Mouse (Mus musculus) forelimb bud, embryonic 11.5 days (tissue): ENCODE data around the gene Adgre4.
A peak's percentile ranks its signal among the peaks of the same experiment; 100 is the strongest.
"Not testable (repeated sequence)": the region's sequence is repeated elsewhere in the genome, so short reads cannot be mapped to it uniquely, and the experiment has no call there.

ENCODE experiments used
- DNase-seq: peaks from one replicate; pipeline ENCODE4 v3.0.0-alpha.2; 2012; ENCODE audit warnings: low read depth, low spot score

Gene Adgre4

GRCm38 (mm10) chr17:55749786-55750185, at the start of gene Adgre4:
Gene Adgre4 (plus strand): TSS chr17:55749984.
- DNase-seq, result no peak

DNA sequence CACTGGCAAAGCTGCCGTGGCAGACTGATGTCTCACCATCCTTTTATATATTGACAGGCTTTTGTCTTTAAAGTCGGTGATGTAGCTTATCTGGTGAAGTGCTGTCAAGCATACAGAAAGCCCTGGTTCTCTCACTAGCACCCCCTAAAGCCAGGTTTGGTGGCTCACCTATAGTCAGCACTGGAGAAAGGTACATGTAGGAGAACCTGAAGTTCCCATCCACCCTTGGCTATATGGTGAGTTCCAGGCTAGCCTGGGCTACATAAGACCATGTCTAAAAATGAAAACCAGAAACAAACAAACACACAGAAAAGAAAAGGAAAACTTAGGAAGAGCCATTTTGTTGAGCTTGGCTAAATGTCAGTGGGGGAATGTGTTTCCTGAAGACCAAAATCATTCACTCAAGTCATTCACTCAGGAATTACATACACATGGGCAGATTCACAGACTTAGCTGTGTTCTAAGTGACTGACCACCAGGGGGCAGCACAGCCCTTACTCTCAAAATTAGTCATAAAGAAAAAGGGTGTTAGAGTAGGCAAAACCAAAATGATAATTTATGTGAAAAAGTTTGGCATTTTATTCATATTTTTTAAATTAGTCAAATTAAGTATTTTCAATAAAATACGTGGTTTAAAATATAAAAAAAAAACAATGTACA, 47.5 kb upstream of the Adgre4 start:
- DNase-seq, result peak; percentile 81

GRCm38 (mm10) chr17:55702865-55703264, 46.9 kb upstream of the Adgre4 start:
- no peak for DNase-seq

DNA sequence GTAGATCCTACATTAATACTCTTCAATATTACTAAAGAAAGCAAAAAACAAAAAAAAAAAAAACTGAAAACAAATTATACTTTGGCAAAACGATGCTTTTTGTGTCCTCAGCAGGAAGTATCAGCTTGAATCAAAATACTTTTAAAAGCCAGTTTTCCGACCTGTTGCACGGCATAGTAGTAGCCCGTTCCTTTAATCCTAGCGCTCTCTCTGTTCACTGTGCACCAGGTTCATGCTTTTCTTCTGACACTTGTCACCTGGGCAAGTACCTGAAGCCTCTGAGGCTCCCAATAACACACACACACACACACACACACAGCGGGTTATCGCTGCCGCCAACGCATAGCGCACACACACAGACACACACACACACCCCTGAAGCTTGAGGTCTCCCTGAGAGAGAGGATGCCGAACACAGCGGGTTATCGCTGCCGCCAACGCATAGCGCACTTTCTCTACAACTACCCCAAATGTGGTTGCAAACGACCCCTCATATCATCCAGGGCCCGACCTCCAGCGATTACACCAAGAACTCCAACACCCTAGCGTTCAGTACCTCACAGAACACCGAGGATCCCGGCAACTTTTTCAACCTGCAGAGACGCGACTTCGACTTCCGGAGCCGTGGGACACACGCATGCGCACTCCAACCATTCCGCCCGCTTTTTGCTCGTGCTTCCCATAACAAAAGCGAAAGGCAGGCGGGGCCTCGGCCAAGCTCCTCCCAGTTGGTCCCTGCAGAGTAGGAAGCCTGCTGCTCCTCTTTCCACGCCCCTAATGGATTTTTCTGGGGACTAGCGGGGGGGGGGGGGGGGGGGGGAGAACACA, 37.6 kb upstream of the Adgre4 start, which contains the start of gene Pot1b:
Pot1b (minus strand) TSS at position 645 of the 828 bp plus-strand sequence.
- DNase-seq, result peak; percentile 99

DNA sequence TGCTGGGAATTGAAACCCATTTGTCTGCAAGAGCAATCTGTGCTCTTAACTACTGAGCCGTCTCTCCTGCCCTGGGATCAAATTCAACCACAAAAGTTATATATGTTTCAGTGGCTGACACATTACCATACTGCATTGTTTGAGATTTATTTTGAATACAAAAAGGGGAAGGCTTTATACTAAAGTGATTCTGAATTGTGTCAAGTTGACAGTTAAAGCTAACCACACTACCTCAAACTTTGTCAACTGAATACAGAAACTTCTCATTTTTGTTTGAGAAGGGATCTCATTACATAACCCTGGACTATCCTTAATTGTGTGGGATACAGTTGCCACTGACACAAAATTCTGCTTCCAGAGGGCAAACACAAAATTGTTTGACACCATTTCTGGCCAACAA, 28.5 kb upstream of the Adgre4 start:
- no peak for DNase-seq

- no peak for DNase-seq
Measured at GRCm38 (mm10) chr17:55722250-55722649, 27.5 kb upstream of the Adgre4 start.

DNA sequence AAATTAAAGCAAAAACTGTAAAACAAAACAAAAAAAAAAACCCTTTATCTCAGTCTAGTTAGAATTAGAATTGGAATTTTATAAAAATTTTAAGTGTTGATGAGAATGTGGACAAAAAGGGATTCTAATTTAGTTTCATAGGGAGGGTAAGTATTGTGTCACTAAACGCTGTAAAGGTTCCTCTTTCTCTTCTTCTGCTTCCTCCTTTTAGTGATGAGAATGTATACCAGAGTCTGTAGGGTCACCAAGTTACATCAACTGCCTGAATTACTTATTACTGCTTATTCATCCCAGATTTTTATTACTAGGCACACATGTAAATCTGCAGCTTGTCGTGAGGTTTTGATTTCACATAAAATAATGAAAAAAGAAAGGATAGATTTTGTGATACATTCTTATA, 23.6 kb upstream of the Adgre4 start:
- no peak for DNase-seq

GRCm38 (mm10) chr17:55736675-55737074, 13.1 kb upstream of the Adgre4 start:
- no peak for DNase-seq

- no peak for DNase-seq
Measured at GRCm38 (mm10) chr17:55751170-55751569, 1.4 kb downstream of the Adgre4 start.

GRCm38 (mm10) chr17:55813642-55814041, 63.9 kb downstream of the Adgre4 start:
- DNase-seq, result peak; percentile 1

DNA sequence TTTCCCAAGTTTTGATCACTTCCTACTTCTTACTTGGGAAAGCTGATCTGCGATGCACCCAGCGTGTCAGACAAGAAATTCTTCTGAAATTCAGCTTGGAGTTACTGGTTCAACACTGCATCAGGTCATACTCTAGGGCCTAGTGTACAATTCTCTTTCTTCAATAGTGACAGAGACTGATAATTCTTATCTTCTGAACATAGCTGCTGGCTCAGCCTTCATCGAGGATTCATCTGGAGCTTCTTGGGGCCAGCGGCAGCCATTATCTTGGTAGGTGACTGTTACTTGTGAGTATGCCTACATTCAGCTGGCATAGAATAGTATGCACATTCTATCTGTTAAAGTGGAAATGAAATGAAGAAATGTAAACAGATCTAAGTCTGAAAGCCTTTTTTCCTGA, 67.1 kb downstream of the Adgre4 start:
- DNase-seq, result no peak

DNA sequence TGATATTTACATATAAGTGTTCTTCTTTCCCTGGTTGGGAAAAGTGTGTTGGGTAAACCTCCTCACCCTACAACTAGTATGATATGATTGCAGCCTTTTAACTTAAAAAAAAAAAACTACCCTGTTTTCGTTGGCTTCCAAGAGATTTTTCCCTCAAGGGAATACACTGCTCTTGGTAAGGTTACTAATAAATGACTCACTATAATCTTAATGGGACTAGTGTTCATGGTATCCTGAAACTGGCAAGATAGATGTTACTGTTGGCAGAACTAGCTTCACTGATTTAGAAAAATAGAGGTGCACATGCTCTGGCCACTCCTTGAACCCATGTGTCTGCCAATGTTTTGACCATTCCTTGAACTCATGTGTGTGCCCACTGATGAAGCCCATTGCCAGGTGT, 71.8 kb downstream of the Adgre4 start:
- no peak for DNase-seq

- DNase-seq, result no peak
Measured at GRCm38 (mm10) chr17:55843067-55843466, 93.3 kb downstream of the Adgre4 start.

DNA sequence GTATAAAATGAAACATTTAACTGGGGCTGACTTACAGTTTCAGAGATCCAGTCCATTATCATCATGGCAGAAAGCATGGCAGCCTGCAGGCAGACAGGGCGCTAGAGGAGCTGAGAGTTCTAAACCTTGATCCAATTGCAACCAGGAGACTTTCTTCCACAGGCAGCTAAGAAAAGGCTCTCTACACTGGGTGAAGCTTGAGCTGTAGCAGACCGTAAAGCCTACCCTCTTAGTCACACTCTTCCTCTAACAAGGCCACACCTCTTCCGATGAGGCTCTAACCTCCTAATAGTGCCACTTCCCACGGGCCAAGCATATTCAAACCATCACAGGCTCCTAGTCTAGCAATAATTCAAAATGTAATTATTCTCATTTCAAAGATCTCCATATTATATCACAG, 127.4 kb downstream of the Adgre4 start:
- DNase-seq, result no peak

GRCm38 (mm10) chr17:55878282-55878635, 128.5 kb downstream of the Adgre4 start:
- DNase-seq, result not testable (repeated sequence)

DNA sequence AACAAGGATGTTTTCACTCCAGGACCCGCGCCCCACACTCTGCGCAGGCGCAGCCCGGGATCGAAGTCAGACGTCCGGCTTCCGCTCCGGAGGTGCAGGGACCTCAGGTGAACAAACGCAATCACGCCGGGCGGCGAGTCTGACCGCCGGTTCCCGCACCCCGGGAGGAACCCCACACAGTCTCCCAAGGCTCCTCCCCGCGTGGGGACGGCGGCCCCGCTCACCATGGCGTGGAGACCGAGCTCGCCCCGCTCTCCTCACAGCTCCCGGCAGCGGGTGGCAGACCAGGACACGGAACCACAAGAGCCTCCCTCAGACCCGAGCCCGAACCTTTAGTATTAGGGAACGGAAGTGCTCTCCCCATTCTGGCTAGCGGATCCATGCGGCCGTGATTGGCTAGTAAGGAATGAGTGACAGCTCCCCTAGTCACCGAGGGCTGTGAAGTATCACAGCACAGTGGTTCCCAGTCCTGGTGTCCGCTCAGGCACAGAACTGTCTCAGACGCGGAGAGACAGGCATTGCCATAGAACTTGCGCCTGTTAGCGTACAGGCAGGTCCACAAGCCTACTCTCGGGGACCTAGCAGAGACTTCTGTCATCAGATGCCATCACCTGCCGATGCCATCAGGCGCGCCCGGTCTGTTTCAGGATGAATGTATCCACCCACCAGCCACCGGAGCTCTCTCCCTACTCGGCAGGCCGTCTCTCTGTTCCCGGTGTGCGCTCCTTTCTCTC, 129.0 kb downstream of the Adgre4 start, which contains the start of gene Zfp119a:
Zfp119a (minus strand) TSS at position 295 of the 734 bp plus-strand sequence.
- peak; percentile 82 for DNase-seq

DNA sequence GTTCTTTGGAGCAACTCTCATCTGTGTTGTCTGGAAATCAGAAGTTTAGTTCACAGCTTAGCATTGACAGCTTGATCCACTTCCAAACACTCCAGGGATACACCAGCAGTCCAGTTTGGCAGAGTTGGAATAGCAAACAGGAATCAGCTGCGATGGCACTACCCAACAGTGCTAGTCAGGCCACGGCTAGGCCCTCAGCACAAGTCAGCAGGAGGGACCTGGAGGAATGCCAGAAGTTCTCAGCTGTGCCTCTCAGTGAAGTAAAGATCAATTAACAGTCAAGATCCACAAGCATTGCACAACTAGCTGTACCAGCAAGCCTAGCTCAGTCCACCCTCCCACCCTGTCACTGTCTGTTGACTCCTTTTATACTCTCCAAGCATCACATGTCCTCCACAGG, 133.8 kb downstream of the Adgre4 start:
- no peak for DNase-seq

- no peak for DNase-seq
Measured at GRCm38 (mm10) chr17:55884912-55885311, 135.1 kb downstream of the Adgre4 start.

DNA sequence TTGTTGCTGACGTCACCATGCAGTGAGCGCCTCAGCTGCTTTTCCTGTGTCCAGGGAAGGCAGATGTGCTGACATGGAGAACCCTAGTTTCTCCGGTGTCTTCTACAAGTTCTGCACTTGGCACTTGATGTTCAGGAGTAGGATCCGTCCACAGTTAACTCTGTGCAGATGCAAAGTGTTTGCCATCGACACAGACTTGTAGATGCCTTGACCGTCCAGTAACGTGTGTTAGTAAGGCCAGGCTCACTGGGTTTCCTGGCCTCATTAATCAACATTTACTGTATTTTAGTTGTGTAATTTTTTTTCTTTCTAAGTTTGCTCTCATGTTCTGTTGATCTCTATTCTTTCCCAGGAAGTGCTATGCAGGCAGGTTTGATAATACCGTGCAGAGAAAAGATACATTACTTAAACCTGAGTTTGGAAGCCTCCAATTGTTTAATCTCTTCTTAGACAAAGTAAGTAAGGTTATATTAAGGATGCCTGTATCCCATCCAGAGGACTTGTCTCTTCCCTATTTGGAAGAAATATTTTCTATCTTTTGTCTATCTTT, 142.7 kb downstream of the Adgre4 start:
- DNase-seq, result not testable (repeated sequence)

GRCm38 (mm10) chr17:55903087-55903486, 153.3 kb downstream of the Adgre4 start:
- no peak for DNase-seq
